Mouse (Mus musculus): ENCODE data around the gene Mettl17.
"Not testable (repeated sequence)": the region's sequence is repeated elsewhere in the genome, so short reads cannot be mapped to it uniquely, and the experiment has no call there.

Mettl17 gene

DNA sequence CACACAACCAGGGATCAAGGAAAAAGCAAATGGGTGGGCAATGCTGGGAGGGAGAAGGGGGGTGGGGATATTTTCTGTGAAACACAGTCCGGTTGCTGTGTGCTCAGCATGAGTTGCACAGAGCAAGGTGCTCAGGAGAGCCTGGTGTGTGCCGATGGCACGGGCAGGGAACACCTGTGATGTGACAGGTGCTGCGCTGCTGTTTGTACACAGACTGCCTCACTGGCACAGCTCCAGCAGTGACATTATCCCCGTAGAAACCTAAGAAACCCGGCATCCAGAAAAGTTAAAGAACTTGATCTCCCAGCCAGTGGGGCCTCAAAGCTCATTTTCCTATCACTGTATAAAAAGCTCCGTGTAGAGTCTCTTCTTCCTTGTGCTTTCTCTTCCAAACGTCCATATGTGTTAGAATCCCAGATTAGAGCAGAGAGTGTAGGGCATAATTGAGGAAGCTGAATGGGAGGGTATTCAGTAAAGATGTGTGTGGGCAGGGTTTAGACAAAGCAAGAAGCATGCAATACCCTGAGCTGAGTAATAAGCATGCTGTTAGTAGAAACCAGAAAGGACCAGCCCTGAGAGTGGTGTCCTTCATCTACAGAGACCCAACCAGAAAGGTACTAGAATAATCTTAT, 12.0 kb downstream of the Mettl17 start:
- no peak for DNase-seq

DNA sequence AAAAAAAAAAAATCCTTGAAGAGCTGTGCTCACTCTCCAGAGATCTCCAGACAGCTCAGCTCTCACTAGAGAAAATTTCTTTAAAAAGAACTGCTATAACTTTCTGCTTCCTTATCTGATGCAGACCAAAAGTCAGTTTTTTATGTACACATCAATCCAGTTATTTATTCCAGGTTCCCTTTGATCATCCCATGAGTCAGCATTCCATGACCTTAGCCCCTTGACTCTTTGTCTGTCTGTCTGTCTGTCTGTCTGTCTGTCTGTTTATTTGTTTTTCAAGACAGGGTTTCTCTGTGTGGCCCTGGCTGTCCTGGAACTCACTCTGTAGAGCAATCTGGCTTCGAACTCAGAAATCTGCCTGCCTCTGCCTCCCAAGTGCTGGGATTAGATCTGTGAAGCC, 14.7 kb downstream of the Mettl17 start:
- DNase-seq, result no peak

DNA sequence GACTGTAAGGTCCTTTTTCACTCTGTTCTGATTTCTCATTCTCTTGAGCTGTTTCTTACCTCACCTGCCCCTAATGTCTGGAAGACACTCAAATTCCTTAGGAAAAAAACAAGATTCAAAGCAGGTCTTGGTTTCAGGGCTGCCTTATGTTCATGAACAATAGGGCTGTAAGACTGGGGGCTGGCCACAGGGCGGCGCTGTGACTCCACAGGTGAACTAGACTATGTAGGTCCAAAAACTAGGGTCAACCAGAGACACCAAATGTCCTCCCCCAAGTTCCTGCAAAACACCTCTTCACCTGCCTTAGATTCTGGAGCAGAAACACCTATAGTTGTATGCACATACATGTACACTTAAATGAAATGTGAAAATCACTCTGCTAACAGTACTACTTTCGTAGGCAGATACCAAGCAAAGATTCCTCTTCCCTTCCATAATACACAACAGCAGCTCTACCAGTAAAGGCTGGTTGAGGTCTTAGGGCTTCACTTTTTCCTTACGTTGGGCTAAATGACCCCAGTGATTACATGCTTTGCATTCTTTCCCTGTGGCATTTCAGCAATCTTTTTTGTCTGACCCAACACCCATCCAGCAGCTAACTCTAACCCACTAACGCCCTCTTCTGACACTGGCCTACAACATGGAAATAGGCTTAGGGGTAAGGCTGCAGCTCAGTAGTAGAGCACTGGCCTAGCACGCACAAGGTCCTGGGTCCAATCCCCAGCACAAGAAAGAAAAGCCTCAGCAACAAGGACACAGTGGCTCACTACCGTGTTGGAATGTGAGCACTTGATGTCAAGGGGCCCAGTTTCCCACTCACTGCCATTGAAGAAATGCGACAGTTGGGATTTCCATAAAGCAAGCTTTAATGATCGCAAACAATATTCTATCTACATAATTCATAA, 18.4 kb downstream of the Mettl17 start:
- peak; percentile 93 to 95 for DNase-seq

DNA sequence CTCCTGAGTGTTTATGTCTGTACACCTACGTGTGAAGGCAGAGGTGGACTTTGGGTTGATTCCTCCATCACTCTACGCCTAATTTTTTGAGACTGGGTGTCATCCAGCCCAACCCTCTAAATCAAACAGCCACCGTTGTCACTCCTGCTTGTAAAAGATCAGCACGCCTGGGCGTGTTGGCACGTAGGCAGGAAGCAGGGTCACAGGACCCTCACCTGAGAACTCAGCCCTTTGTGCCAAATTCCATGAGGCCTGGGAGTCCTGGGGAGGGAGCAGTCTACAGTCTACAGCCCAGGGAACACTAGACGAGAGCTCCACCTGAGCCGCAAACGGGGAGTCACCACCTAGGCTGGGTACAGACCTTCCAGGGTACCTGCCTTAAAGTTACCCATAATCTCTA, 19.1 kb downstream of the Mettl17 start:
- DNase-seq, result no peak

DNA sequence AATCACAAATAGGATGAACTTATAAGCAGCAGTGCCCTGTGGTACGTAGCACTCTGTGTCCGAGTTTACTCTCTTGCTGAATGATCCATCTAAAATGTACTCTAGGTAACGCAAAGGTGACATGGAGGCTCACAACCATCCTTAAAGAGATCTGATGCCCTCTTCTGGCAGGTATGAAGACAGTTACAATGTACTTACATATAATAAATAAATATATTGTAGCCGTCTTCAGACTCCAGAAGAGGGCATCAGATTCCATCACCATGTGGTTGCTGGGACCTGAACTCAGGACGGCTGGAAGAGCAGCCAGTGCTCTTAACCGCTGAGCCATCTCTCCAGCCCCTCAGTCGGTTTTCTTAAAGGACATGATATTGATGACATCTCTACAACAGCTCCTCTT, 20.1 kb downstream of the Mettl17 start:
- peak in 1 of 2 experiments; percentile 25 for DNase-seq

DNA sequence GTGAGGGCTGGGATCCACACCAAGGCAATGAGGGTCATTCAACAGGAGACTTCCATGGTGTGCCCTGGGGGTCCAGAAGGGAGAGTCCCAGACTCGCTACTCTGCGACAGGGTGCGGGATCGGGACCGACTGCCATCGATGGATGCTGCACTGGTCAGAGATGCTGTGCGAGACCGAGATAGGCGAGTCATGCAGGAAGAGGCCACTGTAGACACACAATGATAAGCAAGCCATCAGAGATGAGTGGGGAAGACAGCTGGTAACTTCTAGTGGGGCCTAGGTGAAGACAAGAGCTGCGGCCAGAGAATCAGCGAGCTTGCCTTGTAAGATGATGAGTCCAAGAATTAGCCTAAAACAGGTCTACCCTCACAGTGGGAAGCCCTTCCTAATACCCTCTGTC, 21.5 kb downstream of the Mettl17 start:
- DNase-seq, result no peak

DNA sequence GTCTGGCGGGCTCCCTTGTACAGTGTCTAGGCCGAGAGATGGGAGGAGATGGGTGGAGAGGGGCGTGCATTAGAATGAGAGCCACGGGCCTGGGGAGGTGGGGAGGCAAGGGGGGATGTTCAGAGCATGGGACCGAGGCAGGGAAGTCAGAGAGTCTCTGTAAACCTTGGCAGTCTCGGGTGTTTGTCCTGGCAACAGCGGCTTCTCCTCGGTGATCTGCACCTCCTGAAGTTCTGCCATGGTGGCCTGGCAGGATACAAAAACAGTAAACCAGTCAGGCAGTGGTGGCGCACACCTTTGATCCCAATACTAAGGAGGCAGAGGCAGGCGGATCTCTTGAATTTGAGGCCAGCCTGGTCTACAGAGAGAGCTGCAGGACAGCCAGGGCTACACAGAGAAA, 26.7 kb downstream of the Mettl17 start:
- DNase-seq, result no peak

DNA sequence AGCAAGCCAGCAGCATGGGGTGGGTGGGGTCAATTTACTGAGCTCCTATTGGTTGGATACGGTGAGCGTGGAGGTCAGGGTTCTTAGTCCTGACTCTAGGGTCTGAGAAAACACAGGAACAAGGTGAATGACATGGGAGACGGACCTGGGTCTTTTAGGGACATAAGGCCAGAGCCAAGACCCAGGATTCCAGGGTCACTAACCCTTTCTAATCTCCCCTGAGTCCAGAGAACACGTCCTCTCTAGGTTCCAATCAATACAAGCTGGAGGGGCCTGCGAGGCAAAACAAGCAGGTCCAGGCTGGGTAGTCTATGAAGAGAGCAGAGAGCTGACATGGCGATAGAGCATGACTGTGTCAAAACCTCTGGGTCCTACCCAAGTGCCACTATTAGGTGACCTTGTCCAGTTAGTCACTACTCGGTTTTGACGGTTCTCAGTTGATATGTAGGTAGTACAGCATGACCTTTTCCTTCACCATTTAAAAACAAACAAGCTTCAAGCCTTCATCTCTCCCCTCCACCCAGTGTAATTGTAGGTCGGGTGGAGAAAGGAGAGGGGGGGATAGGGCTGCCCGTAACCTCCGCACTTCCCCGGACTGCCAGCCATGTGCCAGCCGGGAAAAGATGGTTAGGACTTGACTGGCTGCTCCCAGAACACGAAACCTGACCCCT, 27.9 kb downstream of the Mettl17 start:
- DNase-seq, result no peak

DNA sequence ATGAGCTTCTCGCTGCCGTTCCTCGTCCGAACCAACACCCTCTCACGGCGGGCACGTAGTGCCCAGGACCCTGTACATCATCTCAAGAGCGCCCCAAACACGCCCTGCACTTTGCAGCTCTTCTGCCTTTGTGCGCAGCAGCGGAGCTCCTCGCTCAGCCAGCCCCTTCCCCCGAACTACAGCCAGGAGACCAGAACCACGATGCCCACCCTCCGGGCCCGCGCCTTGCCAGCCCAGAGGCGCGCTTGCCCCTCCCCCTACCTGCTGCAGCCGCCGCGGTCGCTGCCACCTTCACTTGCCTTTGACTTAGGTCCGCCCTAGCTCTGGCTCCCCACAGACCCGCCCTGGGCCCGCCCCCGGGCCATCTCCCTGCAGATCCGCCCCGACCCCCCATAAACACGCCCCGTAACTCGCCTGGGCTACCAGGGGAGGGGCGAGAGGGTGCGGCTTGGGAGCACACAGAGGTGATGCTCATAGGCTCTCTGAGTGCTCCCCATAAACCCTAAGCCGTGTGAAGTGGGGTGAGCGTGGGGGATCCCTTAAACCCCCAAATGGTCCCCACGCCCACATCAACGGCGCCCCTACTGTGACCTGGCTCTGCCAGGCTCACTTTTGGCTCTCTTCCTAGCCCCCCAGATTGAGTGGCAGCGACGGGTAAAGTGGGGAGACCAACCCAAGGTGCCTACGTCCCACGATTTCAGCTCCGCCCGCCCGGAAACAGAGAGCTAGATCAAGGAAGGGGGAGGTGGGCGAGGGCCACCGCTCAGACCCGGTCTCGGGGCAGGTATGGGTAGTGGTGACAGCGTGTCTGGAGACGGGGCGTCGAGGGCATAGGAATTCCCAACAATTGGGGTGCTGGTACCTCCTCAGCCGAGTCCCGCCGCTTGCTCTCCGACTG, 28.7 kb downstream of the Mettl17 start:
- peak; percentile 78 to 82 for DNase-seq

DNA sequence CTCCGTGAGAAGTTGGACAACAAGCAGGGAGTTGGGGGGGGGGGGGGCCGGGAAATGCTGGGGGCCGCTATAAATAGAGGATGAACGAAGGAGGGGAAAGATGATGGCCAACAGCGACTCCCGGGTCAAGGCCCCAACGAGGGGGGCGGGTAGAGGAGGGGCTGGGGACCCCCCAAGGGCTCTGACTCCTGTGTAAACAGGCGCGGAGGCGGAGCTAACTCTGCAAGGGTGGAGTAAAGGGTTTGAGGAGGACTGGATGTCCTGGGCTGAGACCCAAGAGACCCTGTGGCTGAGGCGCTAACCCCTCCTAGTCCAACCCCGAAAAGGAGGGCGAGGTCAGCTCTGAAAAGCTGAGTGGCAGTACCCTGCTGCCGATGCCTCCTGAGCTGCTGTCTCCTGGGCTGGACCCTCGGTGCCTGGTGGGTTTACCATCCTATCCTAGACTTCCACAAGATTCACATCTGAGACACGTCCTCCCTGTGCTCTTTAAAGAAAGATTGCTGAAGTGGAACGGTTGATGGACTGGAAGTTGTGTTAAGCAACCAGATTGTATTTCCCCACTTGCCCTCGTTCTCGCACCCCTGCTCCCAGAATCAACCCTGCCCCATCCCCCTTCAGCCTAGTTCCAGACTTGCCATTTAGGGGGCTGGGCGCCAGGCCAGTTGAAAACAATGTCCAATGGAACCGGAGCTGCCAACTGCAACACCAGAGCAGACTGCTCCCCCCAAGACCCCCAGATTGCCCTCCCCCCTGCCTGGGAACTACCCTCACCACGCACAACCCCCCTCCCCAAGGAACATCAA, 29.5 kb downstream of the Mettl17 start, which contains the start of gene Ndrg2:
TSS of gene Ndrg2 (minus strand) at position 199 of the 803 bp plus-strand sequence.
- peak; percentile 76 to 85 for DNase-seq

DNA sequence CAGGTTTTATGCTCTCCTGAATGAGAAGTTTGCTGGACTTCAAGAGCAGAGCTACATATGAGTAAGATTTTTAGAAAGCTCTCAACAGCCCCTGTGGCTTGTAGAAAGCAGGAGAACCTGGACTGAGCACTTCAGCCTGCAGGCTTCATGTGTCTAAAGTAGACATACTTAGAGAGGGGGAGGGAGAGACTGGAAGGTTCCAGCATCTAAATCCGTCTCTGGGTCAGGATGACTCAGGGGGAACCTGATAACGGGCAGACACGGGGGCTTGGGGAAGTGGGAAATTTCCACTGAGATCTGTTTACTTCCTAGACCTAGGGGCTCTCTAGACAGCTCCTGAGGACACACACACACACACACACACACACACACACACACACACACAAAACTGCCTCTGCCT, 30.4 kb downstream of the Mettl17 start:
- no peak for DNase-seq

DNA sequence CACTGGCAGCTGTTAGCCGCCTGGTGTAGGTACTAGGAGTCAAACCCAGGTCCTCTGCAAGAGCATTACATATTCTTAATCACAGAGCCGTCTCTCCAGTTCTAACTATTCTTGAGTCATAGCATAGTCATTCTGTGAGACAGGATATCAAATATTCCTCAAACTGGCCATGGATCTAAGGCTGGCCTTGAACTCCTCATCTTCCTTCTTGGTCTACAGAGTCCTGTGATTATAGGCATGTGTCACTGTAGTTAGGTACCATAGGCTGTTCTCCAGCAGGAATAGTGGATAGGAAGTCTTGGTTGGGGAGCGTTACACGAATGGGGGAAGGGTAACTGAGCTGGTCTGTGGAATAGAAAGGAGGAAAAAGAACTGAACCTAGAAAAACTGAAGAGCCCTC, 31.9 kb downstream of the Mettl17 start:
- no peak for DNase-seq

DNA sequence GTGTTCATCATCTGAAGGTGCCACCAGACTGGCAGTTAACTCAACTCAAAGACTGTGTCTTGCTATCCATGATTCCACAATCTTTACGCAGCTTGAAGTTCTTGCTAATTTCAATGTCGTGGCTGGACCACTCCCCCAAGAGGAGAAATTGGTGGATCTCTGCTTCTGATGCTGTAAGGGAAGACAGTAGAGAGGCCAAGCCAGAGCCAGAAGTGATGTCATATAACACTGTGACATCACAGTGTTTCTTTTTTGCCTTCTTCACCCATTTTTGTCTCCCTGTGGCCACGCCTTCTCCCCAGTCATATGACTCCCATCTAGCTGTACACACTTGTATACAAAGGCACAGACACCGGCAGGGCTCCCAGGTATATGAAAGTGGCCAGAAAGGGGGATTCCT, 33.5 kb downstream of the Mettl17 start, which contains the start of gene Tppp2:
TSS of gene Tppp2 (plus strand) at position 301 of the 400 bp plus-strand sequence.
- no peak for DNase-seq

DNA sequence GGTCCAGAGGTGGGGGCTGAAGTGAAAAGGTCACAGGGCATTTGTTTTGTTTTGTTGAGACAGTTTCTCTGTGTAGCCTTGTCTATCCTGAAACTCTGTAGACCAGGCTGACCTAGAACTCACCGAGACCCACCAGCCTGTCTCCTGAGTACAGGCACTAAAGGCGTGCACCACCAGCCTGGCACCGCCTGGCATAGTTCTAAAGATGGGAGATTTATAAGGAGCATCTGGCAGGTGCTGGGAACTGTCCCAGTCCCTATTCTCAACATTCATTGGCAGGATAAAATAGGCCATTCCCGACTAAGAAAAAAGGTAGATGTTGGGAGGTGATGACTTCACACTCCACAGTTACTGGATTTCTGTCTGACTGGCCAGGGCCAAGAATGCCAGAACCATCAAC, 34.3 kb downstream of the Mettl17 start:
- no peak for DNase-seq

DNA sequence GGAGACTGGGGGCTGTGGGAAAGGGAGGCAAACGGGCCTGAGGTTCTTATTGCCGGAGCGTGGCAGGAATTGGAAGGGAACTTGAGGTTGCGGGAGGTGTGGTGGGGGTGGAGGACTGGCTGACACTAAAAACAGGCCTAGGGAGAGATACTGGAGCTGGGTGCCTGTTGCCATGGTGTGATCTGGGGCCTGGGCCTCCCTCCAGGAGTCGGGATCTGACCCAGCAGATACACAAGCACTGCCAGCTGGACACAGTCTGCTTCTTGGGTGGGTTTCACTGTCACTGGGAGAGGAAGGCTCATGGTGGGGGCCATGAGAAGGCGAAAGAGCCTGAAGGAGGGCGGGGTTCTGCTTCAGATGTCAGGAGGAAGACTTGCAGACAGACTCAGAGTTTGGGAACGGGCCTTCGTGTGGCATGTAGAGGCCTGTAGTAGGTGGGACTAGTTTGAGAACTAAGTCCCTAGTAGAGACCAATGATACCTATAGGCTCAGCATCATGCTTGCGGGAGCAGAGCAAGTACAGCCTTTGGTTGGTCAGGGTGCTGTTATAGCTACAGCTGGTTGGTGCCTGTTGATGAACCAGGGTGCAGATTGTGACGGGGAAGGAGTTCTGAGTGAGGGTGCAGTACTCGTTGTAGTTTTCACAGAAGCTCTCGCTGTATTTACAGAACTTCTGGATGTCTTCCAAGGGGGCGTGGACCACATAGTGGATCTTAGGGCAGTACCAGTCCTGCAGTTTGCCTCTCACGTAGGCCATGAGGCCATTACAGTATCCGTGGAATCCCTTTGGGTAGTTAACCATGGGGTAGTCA, 37.3 kb downstream of the Mettl17 start:
- peak; percentile 56 to 73 for DNase-seq

DNA sequence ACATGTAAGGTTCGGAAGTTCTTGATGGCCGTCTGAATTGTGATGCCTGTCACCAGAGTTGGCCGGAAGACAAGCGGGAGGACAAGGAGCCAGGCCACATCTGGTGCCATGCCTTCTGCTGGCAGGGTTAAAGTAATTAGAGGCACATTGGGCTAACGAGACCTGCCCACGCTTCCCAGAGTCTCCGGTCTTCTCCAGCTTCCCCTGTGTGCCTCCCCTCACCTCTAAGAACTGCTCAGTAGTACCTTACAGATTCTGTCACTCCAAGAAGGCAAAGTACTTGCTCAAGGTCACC, 37.9 kb downstream of the Mettl17 start, which contains the start of gene Rnase13:
TSS of gene Rnase13 (minus strand) at position 203 of the 295 bp plus-strand sequence.
- DNase-seq, result peak in 1 of 2 experiments; percentile 67

DNA sequence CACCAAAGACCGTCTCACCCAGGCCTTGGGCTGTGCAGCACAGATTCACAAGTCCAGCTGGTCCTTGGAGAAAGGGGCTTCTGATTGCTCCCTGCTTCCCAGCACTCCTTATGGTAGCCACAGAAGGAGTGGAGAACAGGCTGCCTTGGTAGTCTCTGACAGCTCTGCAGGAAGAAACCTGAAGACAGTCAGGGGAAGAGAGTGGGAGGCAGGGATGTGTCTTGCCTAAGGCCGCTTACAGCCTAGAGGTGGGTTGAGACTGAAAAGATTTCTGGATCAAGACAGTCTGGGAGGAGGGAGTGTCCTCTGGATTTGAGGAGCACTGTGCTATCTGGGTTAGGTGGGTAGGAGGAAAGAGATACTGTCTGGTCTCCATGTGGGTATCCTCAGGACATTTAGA, 38.3 kb downstream of the Mettl17 start:
- no peak for DNase-seq

DNA sequence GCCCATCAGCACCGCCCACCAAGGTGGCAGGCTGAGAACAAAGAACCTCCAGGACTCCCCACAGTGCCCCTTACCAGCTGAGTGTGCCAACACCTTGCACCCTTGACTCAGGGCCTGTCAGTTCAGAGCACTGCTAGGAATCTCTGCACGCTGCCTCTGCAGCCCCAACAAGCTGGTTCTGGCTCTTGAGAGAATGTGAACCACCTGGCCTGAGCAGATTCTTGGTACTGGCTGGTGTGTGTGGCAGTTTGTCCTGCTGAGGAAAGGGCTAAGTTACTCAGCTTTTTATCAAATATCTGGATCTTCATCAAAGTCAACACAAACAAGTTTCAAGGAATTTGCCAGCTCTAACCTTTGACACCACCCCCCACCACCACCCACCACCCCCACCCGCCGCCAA, 38.9 kb downstream of the Mettl17 start:
- no peak for DNase-seq

DNA sequence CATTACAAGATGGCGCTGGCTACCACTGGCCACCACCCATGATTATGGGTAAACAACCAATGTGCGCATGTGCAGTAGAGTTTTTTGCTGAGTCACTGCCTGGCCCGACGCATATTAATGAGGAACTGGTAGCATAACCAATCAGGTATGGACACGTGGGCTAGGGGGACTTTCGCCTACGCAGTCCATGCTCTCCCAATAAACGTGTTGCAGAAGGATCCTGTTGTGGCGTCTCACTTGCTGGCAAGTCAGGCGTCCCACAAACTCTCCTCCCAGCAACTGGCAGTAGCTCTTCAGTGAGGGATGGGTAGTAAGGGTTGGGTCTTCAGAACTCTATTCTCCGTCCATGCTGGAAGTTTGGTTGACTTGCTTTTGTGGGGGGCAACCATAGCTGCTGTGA, 42.3 kb downstream of the Mettl17 start:
- DNase-seq, result not testable (repeated sequence)

DNA sequence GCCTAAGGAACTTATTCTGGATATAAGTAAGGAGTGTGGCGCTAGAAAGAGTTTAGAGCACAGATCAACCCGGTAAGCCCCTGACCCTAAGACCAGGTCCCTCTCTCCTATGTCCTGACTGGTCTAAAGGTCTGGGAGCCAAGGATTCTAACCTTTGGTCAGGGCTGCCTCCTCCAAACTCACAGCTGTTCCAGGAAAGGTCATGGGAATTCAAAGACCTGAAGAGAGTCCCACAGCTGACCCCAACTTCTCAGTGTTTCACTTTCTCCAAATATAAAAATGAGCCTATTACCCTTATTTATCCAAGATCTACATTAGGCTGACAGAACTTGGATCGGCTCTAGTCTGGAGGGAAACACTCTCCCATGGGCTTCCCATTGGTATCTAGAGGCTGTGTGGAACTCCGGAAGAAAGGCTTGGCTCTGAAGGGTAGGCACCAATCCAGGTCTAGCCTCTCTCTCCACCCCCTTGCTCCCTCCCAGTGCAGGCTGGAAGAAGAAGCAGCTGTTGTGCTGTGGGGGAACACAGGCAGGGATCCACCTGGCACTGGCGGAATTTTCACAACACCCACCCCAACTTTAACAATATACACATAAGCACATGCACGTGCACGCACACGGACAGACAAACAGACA, 44.8 kb downstream of the Mettl17 start:
- DNase-seq, result peak; percentile 66

Data from cerebellum, postnatal 10 days (tissue).